Mouse (Mus musculus) right cerebral cortex, postnatal 14 days (tissue): Measurements from ENCODE around the gene Gm8206.
"Not testable (repeated sequence)": the region's sequence is repeated elsewhere in the genome, so short reads cannot be mapped to it uniquely, and the experiment has no call there.

Experiments
- DNase-seq: peaks from one replicate; pipeline ENCODE4 v3.0.0; 2022

Gene Gm8206

GRCm38 (mm10) chr14:6093842-6094241, at the start of gene Gm8206:
Gm8206 (minus strand) TSS chr14:6093942.
- not testable (repeated sequence) for DNase-seq

- DNase-seq: not testable (repeated sequence)
Observed at GRCm38 (mm10) chr14:6125707-6126106, 32.0 kb upstream of the Gm8206 start, which contains the start of gene Gm3476. Gm3476 (minus strand) TSS chr14:6125807.

GRCm38 (mm10) chr14:6108272-6108925, 14.7 kb upstream of the Gm8206 start, which contains the start of gene Gm3468:
Gm3468 (minus strand) TSS chr14:6108665.
- peak; percentile 52 for DNase-seq

GRCm38 (mm10) chr14:6107500-6107899, 13.8 kb upstream of the Gm8206 start:
- not testable (repeated sequence) for DNase-seq

DNA sequence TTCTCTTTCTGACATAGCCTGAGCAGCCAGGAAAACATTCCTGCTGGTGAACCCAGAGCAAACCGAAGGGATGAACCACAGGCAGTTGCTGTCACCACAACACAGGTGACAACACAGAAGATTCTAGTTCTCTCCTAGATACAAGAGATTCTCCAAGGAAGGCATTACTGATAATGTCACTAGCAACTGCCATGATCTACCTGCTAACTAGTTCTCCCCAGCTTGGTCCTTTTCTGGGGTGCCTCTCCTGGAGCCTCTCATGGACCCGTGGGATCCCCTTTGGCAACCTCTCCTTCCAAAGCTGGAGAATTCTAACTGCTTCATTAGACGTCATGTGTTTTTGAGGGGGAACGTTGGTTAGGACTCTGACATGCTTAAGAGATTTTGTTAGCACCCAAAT, 35.6 kb downstream of the Gm8206 start, which contains the start of gene Gm6337:
Gene Gm6337 (minus strand): TSS at position 101 of the 400 bp plus-strand sequence.
- DNase-seq: not testable (repeated sequence)

DNA sequence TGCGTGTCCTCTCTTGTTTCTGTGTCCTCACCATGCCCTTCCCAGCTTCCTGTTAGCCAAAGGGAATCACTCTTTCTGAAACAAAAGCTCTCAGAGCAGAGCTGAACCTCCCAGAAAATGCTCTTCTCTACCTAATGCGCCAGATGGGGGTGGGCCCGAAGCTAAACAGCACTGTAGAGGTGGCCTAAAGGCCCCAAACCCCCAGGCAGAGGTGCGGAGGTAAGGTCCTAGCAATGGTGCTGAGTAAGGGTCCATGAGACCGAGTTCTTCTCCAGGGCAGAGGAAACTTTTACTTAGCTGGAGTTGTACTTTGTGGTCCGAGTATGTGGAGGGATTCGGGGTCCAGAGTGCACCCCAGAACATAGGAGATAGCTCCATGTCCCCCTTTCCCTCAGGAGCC, 106.6 kb downstream of the Gm8206 start:
- not testable (repeated sequence) for DNase-seq

DNA sequence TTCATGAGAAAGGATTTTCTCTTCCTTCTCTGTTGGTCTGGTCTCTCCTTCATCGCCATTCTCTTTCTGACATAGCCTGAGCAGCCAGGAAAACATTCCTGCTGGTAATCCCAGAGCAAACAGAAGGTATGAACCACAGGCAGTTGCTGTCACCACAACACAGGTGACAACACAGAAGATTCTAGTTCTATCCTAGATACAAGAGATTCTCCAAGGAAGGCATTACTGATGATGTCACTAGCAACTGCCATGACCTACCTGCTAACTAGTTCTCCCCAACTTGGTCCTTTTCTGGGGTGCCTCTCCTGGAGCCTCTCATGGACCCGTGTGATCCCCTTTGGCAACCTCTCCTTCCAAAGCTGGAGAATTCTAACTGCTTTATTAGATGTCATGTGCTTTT, 114.7 kb downstream of the Gm8206 start, which contains the start of gene Gm3453:
Gene Gm3453 (minus strand): TSS at position 101 of the 400 bp plus-strand sequence.
- DNase-seq: not testable (repeated sequence)
